Mouse (Mus musculus): ENCODE measurements around the gene Krtap2-4. TPM values are rescaled to one million over a fixed set of nuclear protein-coding genes. Genes with fewer than 3 reads are reported as not detected.

The Krtap2-4 gene
- not detected in 2 replicates for polyA plus RNA-seq (2012; rRNA removed; ENCODE audit: low replicate concordance)

DNA sequence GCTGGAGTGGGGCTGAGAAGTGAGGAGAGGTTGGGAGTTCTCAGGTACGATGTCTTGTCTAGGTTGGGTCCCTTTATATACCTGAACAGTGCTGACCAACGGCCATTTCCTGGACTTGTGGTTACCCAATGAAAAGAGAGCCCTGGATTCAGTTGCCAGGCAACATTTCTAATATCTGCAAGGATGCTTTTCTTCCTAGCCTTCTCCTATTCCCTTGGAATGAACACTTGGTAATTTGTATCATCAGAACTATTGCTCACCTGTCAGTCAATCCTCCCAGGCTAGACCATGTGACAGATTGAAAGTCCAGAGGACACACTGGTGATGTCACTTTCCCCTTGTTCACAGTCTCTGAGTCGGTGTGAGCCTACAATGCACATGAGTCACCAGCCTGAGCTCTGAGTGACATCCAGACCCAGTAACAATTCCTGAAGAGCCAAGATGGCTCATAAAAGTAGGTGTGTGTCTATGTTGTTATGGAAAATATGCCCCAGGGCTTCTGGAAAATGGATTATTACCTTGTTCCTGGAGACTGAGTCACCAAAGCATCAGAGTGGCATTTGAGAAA lies at the start of gene Krtap2-4:
Gene Krtap2-4 (minus strand): TSS at position 51 of the 568 bp plus-strand sequence.

DNA sequence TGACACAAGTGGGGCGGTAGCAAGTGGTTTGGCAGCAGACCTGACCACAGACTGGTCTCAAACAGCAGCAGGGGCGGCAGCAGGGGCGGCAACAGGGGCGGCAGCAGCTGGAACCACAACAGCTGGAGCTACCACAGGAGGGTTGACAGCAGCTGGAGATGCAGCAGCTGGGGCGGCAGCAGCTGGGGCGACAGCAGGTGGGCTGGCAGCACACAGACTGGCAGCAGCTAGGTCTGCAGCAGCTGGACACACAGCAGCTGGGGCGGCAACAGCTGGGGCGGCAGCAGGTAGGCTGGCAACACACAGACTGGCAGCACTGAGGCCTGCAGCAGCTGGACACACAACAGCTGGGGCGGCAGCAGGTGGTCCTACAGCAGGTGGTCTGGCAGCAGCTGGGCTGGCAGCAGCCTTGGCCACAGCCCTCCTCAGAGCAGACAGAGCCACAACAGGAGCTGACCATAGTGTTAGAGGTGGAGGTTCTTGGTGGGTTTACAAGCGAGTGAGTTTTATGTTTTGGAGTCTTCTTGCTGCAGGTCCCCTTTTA lies 43.9 kb upstream of the Krtap2-4 start, which contains the start of gene Gm11563:
Gene Gm11563 (minus strand): TSS at position 494 of the 544 bp plus-strand sequence.

DNA sequence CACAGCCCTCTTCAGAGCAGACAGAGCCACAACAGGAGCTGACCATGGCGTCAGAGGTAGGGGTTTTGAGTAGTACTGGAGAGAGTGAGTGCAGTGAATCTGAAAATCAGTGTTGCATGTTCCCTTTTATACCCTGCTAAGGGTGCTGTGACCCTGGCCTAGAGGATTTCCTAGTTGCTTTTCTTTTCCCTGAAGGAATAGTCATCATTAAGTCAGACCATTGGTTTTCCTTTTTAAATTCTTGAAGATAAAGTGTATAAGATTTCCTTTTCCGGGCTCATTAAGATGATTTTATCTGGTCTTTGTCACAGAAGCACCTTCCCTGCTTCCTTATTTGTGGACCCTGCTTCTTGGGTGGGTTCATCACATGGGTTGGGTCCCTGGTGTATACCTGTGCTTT lies 35.5 kb upstream of the Krtap2-4 start, which contains the start of gene Gm11555:
Gene Gm11555 (minus strand): TSS at position 101 of the 400 bp plus-strand sequence.

DNA sequence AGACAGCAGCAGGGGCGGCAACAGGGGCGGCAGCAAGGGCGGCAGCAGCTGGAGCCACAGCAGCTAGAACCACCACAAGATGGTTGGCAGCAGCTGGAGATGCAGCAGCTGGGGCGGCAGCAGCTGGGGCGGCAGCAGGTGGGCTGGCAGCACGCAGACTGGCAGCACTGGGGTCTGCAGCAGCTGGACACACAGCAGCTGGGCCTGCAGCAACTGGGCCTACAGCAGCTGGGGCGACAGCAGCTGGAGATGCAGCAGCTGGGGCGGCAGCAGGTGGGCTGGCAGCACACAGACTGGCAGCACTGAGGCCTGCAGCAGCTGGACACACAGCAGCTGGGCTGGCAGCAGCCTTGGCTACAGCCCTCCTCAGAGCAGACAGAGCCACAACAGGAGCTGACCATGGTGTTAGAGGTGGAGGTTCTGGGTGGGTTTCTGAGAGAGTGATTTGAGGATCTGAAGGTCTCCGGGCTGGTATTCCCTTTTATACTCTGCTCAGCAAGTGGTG lies 29.0 kb upstream of the Krtap2-4 start, which contains the start of gene Krtap4-7:
Gene Krtap4-7 (minus strand): TSS at position 455 of the 505 bp plus-strand sequence.

DNA sequence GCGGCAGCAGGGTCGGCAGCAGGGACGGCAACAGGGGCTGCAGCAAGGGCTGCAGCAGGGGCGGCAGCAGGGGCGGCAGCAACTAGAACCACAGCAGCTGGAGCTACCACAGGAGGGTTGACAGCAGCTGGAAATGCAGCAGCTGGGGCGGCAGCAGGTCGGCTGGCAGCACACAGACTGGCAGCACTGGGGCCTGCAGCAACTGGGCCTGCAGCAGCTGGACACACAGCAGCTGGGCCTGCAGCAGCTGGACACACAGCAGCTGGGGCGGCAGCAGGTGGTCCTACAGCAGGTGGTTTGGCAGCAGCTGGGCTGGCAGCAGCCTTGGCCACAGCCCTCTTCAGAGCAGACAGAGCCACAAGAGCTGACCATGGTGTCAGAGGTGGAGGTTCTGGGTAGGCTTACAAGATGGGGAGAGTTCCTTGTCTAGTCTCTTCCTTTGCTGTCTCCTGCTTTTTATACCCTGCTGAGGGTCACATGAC lies 20.0 kb upstream of the Krtap2-4 start, which contains the start of gene Krtap4-2:
Gene Krtap4-2 (minus strand): TSS at position 432 of the 482 bp plus-strand sequence.

DNA sequence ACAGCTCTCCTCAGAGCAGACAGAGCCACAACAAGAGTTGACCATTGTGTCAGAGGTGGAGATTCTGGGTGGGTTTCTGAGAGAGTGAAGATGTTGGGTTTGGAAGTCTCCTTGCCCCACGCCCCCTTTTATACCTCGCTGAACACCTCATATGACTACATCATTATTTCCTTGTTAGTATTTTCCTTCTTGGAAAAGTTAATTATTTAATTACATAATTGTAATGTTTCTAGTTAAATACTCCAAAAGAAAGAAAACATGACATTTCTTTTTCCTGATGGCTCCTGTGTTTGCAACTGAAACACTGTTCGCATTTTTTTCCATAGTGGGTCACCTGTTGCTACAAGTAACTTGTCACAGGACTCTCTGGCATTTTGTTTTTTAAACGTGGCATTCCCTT lies 13.5 kb upstream of the Krtap2-4 start, which contains the start of gene Krtap4-1:
Gene Krtap4-1 (minus strand): TSS at position 101 of the 400 bp plus-strand sequence.

DNA sequence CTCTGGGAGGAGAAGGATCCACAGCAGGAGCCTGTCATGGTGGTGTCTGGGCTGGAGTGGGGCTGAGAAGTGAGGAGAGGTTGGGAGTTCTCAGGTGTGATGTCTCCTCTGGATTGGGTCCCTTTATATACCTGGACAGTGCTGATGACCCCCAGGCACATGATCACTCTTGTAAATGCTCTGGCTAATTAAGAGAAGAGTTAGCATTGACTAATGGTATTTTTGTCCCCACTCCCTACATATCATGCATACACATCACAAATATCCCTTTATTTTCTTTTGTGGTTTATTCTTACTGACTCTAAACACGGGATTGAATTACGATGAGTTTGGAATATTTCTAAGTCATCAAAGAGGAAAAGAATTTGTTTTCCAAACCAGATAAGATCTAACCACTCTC lies 5.7 kb upstream of the Krtap2-4 start, which contains the start of gene Gm11562:
Gene Gm11562 (minus strand): TSS at position 101 of the 400 bp plus-strand sequence.

DNA sequence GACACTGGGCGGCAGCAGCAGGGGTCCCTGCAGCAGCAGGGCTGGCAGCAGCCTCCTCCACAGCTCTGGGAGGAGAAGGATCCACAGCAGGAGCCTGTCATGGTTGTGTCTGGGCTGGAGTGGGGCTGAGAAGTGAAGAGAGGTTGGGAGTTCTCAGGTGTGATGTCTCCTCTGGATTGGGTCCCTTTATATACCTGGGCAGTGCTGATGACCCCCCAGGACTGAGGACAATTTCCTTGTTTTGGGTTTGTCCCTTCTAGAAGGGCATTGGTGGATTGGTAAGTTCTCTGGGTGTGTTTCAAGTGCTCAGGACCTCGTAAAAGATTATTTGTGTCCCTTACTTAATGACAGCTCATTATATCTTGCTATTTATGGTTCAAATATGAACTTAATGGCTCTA lies 4.6 kb downstream of the Krtap2-4 start, which contains the start of gene Gm11937:
Gene Gm11937 (minus strand): TSS at position 101 of the 400 bp plus-strand sequence.

DNA sequence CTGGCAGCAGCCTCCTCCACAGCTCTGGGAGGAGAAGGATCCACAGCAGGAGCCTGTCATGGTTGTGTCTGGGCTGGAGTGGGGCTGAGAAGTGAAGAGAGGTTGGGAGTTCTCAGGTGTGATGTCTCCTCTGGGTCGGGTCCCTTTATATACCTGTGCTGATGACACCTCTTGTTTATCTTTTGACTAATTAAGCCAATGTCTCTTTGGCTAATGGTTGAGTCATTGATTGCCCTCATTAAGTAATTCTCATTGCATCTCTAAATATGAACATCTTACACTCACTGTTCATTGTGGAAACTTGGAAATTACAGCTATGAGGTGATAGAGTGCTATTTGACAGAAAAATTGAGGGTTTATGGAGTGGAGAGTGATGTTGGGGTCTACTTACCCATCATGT lies 11.4 kb downstream of the Krtap2-4 start, which contains the start of gene Gm11938:
Gene Gm11938 (minus strand): TSS at position 101 of the 400 bp plus-strand sequence.

DNA sequence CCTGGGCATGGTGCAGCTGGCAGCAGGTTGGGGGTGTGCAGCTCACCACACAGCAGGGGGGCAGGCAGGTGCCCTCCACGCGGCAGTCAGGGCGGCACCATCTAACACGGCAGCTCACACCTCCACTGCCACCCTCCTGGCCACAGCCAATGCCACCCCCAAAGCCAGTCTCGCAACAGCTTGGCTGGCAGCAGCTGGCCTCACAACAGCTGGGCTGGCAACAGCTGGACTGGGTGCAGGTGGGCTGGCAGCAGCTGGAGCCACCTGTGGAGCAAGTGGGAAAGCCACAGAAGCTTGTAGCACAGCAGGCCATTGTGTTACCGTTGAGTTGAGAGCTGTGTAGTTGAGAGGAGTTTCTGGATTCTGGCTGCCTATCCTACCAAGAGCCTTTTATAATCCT lies 16.9 kb downstream of the Krtap2-4 start, which contains the start of gene Krtap9-3:
Gene Krtap9-3 (minus strand): TSS at position 364 of the 400 bp plus-strand sequence.

DNA sequence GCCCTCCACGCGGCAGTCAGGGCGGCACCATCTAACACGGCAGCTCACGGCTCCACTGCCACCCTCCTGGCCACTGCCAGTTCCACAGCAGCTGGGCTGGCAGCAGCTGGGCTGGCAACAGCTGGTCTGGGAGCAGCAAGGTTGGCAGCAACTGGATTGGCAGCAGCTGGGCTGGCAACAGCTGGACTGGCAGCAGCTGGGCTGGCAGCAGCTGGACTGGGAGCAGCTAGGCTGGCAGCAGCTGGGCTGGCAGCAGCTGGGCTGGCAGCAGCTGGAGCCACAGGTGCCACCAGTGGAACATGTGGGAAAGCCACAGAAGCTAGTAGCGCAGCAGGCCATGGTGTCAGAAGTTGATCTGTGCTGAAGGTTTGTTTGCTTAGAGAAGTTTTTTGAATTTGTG lies 23.7 kb downstream of the Krtap2-4 start, which contains the start of gene Krtap1-3:
Gene Krtap1-3 (minus strand): TSS at position 359 of the 400 bp plus-strand sequence.

DNA sequence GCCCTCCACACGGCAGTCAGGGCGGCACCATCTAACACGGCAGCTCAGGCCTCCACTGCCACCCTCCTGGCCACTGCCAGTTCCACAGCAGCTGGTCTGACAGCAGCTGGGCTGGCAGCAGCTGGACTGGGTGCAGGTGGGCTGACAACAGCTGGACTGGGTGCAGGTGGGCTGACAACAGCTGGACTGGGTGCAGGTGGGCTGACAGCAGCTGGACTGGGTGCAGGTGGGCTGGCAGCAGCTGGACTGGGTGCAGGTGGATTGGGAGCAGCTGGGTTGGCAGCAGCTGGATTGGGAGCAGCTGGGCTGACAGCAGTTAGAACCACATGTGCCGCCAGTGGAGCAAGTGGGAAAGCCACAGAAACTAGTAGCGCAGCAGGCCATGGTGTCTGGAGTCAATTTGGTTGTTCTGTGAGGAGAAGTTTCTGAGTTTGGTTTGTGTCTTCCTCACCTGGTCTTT lies 31.4 kb downstream of the Krtap2-4 start, which contains the start of gene Krtap1-4:
Gene Krtap1-4 (minus strand): TSS at position 410 of the 460 bp plus-strand sequence.

DNA sequence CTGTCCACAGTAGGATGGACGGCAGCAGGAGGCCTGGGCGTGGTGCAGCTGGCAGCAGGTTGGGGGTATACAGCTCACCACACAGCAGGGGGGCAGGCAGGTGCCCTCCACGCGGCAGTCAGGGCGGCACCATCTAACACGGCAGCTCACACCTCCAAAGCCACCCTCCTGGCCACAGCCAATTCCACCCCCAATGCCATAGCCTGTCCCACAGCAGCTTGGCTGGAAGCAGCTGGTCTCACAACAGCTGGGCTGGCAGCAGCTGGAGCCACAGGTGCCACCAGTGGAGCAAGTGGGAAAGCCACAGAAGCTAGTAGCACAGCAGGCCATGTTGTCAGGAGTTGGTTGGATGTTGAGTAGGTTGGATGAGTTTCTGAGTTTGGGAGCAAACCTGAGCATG lies 34.0 kb downstream of the Krtap2-4 start, which contains the start of gene Krtap1-5:
Gene Krtap1-5 (minus strand): TSS at position 381 of the 400 bp plus-strand sequence.

DNA sequence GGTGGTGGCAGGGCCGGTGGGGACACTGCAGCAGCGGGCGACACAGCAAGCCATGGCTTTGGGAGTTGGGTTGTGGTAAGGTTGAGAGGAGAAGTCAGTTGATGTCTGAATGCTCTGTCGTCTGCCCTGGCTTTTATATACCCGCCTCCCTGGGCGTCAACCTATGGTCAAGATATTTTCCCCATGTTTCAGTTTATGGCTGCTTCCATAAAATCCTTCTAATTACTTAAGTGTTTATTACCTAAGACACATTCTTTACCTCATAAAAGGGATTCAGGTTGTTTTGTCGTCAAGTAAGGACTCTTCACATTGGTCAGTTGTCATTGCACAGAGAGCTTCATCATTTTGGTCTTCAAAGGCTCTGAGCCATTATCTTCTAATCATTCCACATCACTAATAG lies 48.1 kb downstream of the Krtap2-4 start, which contains the start of gene Krtap3-1:
Gene Krtap3-1 (minus strand): TSS at position 101 of the 400 bp plus-strand sequence.

Other genes starting within 250 kb of the Krtap2-4 start
- 0.09 and 0.12 TPM in 2 replicates for gene Krt28, start 239.9 kb downstream of the Krtap2-4 start, polyA plus RNA-seq (2012; rRNA removed; ENCODE audit: low replicate concordance)
- gene Krt10, start 225.5 kb downstream of the Krtap2-4 start, polyA plus RNA-seq (2012; rRNA removed; ENCODE audit: low replicate concordance): 0.95 and 1.5 TPM in 2 replicates
- 0.48 TPM in 1 of 2 replicates, not detected in the other for gene Krt12, start 192.6 kb downstream of the Krtap2-4 start, polyA plus RNA-seq (2012; rRNA removed; ENCODE audit: low replicate concordance)
- 0.21 and 0.69 TPM in 2 replicates for gene Krt20, start 176.7 kb downstream of the Krtap2-4 start, polyA plus RNA-seq (2012; rRNA removed; ENCODE audit: low replicate concordance)
- gene Krt23, start 121.7 kb downstream of the Krtap2-4 start, polyA plus RNA-seq (2012; rRNA removed; ENCODE audit: low replicate concordance): 7.2 TPM in 1 of 2 replicates, not detected in the other
- gene Krt39, start 93.5 kb downstream of the Krtap2-4 start, polyA plus RNA-seq (2012; rRNA removed; ENCODE audit: low replicate concordance): 0.33 TPM in 1 of 2 replicates, not detected in the other
- not detected in 2 replicates for gene Krt40, start 71.7 kb downstream of the Krtap2-4 start, polyA plus RNA-seq (2012; rRNA removed; ENCODE audit: low replicate concordance)
- not detected in 2 replicates for gene Krtap3-3, start 64.0 kb downstream of the Krtap2-4 start, polyA plus RNA-seq (2012; rRNA removed; ENCODE audit: low replicate concordance)
- not detected in 2 replicates for gene Krtap3-2, start 58.0 kb downstream of the Krtap2-4 start, polyA plus RNA-seq (2012; rRNA removed; ENCODE audit: low replicate concordance)
- not detected in 2 replicates for gene Gm11939, start 55.4 kb downstream of the Krtap2-4 start, polyA plus RNA-seq (2012; rRNA removed; ENCODE audit: low replicate concordance)
- not detected in 2 replicates for gene Krtap3-1, start 48.2 kb downstream of the Krtap2-4 start, polyA plus RNA-seq (2012; rRNA removed; ENCODE audit: low replicate concordance)
- gene Krtap1-5, start 33.8 kb downstream of the Krtap2-4 start, polyA plus RNA-seq (2012; rRNA removed; ENCODE audit: low replicate concordance): not detected in 2 replicates
- not detected in 2 replicates for gene Krtap1-4, start 31.2 kb downstream of the Krtap2-4 start, polyA plus RNA-seq (2012; rRNA removed; ENCODE audit: low replicate concordance)
- not detected in 2 replicates for gene Krtap1-3, start 23.5 kb downstream of the Krtap2-4 start, polyA plus RNA-seq (2012; rRNA removed; ENCODE audit: low replicate concordance)
- gene Krtap9-3, start 16.7 kb downstream of the Krtap2-4 start, polyA plus RNA-seq (2012; rRNA removed; ENCODE audit: low replicate concordance): not detected in 2 replicates
- not detected in 2 replicates for gene Gm11938, start 11.5 kb downstream of the Krtap2-4 start, polyA plus RNA-seq (2012; rRNA removed; ENCODE audit: low replicate concordance)
- gene Gm11937, start 4.7 kb downstream of the Krtap2-4 start, polyA plus RNA-seq (2012; rRNA removed; ENCODE audit: low replicate concordance): not detected in 2 replicates
- gene Gm11562, start 5.6 kb upstream of the Krtap2-4 start, polyA plus RNA-seq (2012; rRNA removed; ENCODE audit: low replicate concordance): not detected in 2 replicates
- not detected in 2 replicates for gene Krtap4-1, start 13.4 kb upstream of the Krtap2-4 start, polyA plus RNA-seq (2012; rRNA removed; ENCODE audit: low replicate concordance)
- not detected in 2 replicates for gene Krtap4-2, start 20.2 kb upstream of the Krtap2-4 start, polyA plus RNA-seq (2012; rRNA removed; ENCODE audit: low replicate concordance)
- not detected in 2 replicates for gene Krtap4-7, start 29.2 kb upstream of the Krtap2-4 start, polyA plus RNA-seq (2012; rRNA removed; ENCODE audit: low replicate concordance)
- gene Gm11555, start 35.4 kb upstream of the Krtap2-4 start, polyA plus RNA-seq (2012; rRNA removed; ENCODE audit: low replicate concordance): not detected in 2 replicates
- gene Gm11563, start 44.1 kb upstream of the Krtap2-4 start, polyA plus RNA-seq (2012; rRNA removed; ENCODE audit: low replicate concordance): not detected in 2 replicates
- not detected in 2 replicates for gene Krtap4-6, start 51.1 kb upstream of the Krtap2-4 start, polyA plus RNA-seq (2012; rRNA removed; ENCODE audit: low replicate concordance)
- not detected in 2 replicates for gene Gm14190, start 75.9 kb upstream of the Krtap2-4 start, polyA plus RNA-seq (2012; rRNA removed; ENCODE audit: low replicate concordance)
- not detected in 2 replicates for gene Gm14180, start 119.4 kb upstream of the Krtap2-4 start, polyA plus RNA-seq (2012; rRNA removed; ENCODE audit: low replicate concordance)
- not detected in 2 replicates for gene Gm11595, start 158.1 kb upstream of the Krtap2-4 start, polyA plus RNA-seq (2012; rRNA removed; ENCODE audit: low replicate concordance)
- not detected in 2 replicates for gene Krtap4-8, start 165.9 kb upstream of the Krtap2-4 start, polyA plus RNA-seq (2012; rRNA removed; ENCODE audit: low replicate concordance)
- not detected in 2 replicates for gene Krtap4-9, start 170.4 kb upstream of the Krtap2-4 start, polyA plus RNA-seq (2012; rRNA removed; ENCODE audit: low replicate concordance)
- gene Gm11596, start 178.6 kb upstream of the Krtap2-4 start, polyA plus RNA-seq (2012; rRNA removed; ENCODE audit: low replicate concordance): not detected in 2 replicates
- not detected in 2 replicates for gene Gm11569, start 184.1 kb upstream of the Krtap2-4 start, polyA plus RNA-seq (2012; rRNA removed; ENCODE audit: low replicate concordance)
- gene Gm11554, start 189.6 kb upstream of the Krtap2-4 start, polyA plus RNA-seq (2012; rRNA removed; ENCODE audit: low replicate concordance): not detected in 2 replicates
- gene Krtap4-13, start 195.0 kb upstream of the Krtap2-4 start, polyA plus RNA-seq (2012; rRNA removed; ENCODE audit: low replicate concordance): not detected in 2 replicates
- not detected in 2 replicates for gene Gm11564, start 200.8 kb upstream of the Krtap2-4 start, polyA plus RNA-seq (2012; rRNA removed; ENCODE audit: low replicate concordance)
- gene 2300003K06Rik, start 223.2 kb upstream of the Krtap2-4 start, polyA plus RNA-seq (2012; rRNA removed; ENCODE audit: low replicate concordance): not detected in 2 replicates
- not detected in 2 replicates for gene Krtap4-16, start 236.8 kb upstream of the Krtap2-4 start, polyA plus RNA-seq (2012; rRNA removed; ENCODE audit: low replicate concordance)
- not detected in 2 replicates for gene Gm11568, start 243.1 kb upstream of the Krtap2-4 start, polyA plus RNA-seq (2012; rRNA removed; ENCODE audit: low replicate concordance)
- gene Gm11559, start 249.6 kb upstream of the Krtap2-4 start, polyA plus RNA-seq (2012; rRNA removed; ENCODE audit: low replicate concordance): not detected in 2 replicates

Measured in subcutaneous adipose tissue, adult 2 months (tissue).